Mouse (Mus musculus) left cerebral cortex, adult 8-10 months (tissue): ENCODE measurements around the gene Prkn. TPM values are rescaled to one million over a fixed set of nuclear protein-coding genes. Genes with fewer than 3 reads are reported as not detected.

Experiments used
- DNase-seq, 2 experiments: peaks; one replicate each; pipeline ENCODE4 v3.0.0; 2022; ENCODE audit warnings: low spot score in 2 of 2
- total RNA-seq, 4 experiments: library from RNA; stranded (reverse); gene quantifications; 2 replicates each; pipeline ENCODE4 v1.2.4; 2022

Gene Prkn
- total RNA-seq, 4 experiments from 2014 or later: 17.6 to 23.7 (median 21.6) TPM

GRCm38 (mm10) chr17:11901731-11902130 lies 1061.5 kb downstream of the Prkn start:
- DNase-seq: no peak

- no peak for DNase-seq
Measured at GRCm38 (mm10) chr17:11903001-11903400, 1062.8 kb downstream of the Prkn start.

GRCm38 (mm10) chr17:11910668-11911398 lies 1070.6 kb downstream of the Prkn start:
- DNase-seq: no peak

- no peak for DNase-seq
Measured at GRCm38 (mm10) chr17:11912136-11912535, 1072.0 kb downstream of the Prkn start.

- DNase-seq: no peak
Measured at GRCm38 (mm10) chr17:11912872-11913365, 1072.7 kb downstream of the Prkn start.

- DNase-seq: no peak
Measured at GRCm38 (mm10) chr17:11913620-11914019, 1073.4 kb downstream of the Prkn start.

GRCm38 (mm10) chr17:11914451-11914850 lies 1074.3 kb downstream of the Prkn start:
- no peak for DNase-seq

GRCm38 (mm10) chr17:11918123-11918801 lies 1078.1 kb downstream of the Prkn start:
- DNase-seq: no peak

GRCm38 (mm10) chr17:11919581-11919980 lies 1079.4 kb downstream of the Prkn start:
- DNase-seq: no peak

- DNase-seq: peak in 1 of 2 experiments; percentile 70
Measured at GRCm38 (mm10) chr17:11921026-11921425, 1080.8 kb downstream of the Prkn start.

GRCm38 (mm10) chr17:11923989-11924388 lies 1083.8 kb downstream of the Prkn start:
- DNase-seq: no peak

GRCm38 (mm10) chr17:11926865-11927386 lies 1086.7 kb downstream of the Prkn start:
- no peak for DNase-seq

GRCm38 (mm10) chr17:11931641-11932040 lies 1091.5 kb downstream of the Prkn start:
- no peak for DNase-seq

GRCm38 (mm10) chr17:11933737-11934136 lies 1093.6 kb downstream of the Prkn start:
- peak in 1 of 2 experiments; percentile 31 for DNase-seq

- no peak for DNase-seq
Measured at GRCm38 (mm10) chr17:11947436-11947835, 1107.3 kb downstream of the Prkn start.

- DNase-seq: peak in 1 of 2 experiments; percentile 50
Measured at GRCm38 (mm10) chr17:11949551-11950197, 1109.5 kb downstream of the Prkn start.

- DNase-seq: no peak
Measured at GRCm38 (mm10) chr17:11950198-11950594, 1110.0 kb downstream of the Prkn start.

GRCm38 (mm10) chr17:11955317-11955716 lies 1115.1 kb downstream of the Prkn start:
- no peak for DNase-seq

GRCm38 (mm10) chr17:11960492-11960891 lies 1120.3 kb downstream of the Prkn start:
- DNase-seq: no peak

- DNase-seq: peak in 1 of 2 experiments; percentile 55
Measured at GRCm38 (mm10) chr17:11962808-11963207, 1122.6 kb downstream of the Prkn start.

- no peak for DNase-seq
Measured at GRCm38 (mm10) chr17:11970160-11970559, 1130.0 kb downstream of the Prkn start.

GRCm38 (mm10) chr17:11972550-11972949 lies 1132.4 kb downstream of the Prkn start:
- peak in 1 of 2 experiments; percentile 27 for DNase-seq
